Mouse (Mus musculus): ENCODE data around the gene Cby3. TPM values are rescaled to one million over a fixed set of nuclear protein-coding genes. Genes with fewer than 3 reads are reported as not detected.

Cby3 gene
- total RNA-seq, 2 experiments from 2014 or later: 1.7 TPM; not detected in 1

DNA sequence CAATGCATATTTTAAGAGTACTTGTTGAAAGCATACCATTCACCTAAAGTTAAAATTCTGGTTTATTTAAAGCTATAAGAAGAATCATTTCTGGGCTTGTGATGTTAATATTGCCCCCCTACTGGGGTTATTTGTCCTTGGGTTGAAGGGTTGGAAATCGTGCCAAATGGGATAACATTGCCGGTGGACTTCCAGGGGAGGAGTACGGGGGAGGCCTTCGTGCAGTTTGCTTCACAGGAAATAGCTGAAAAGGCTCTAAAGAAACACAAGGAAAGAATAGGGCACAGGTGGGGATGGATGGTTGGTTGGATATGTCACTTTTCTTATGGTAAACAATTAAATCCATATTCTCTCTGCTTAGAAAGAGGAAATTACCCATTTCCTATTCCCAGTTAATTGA, 27.0 kb downstream of the Cby3 start:
- no peak overlapping the region for H3K27ac ChIP-seq
- no peak for TF ChIP-seq CTCF (conservative IDR thresholded peaks at IDR 0.05)
- H3K4me3 ChIP-seq: peak overlapping the region; percentile 81

GRCm38 (mm10) chr11:50387167-50387679, 33.0 kb downstream of the Cby3 start:
- no peak for DNase-seq (ENCODE audit: low spot score in 2 of 2)
- TF ChIP-seq CTCF (conservative IDR thresholded peaks at IDR 0.05): no peak
- no peak overlapping the region for H3K27ac ChIP-seq

More for the DNA sequence above, 27.0 kb downstream of the Cby3 start:
- no peak for DNase-seq (ENCODE audit: low spot score in 2 of 2)

DNA sequence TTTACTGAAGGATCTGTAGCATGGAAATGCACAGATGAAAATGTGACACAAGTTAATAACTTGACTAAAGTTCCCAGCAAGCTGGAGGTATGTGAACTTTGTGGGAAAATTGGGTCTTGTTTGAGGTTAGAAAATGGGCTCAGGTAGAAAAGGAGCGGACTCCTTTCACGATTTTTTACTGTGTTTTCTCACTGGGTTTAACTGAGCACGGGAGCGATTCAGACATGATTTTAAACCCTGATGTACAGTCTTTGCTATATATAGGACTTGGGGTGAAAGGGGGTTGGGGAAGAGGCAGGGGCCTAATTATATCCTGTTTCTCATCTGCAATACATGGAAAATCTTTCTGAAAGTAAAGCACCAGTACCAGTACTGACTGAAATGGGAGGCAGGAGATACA, 33.4 kb downstream of the Cby3 start:
- DNase-seq (ENCODE audit: low spot score in 2 of 2): no peak

More at GRCm38 (mm10) chr11:50387167-50387679, 33.0 kb downstream of the Cby3 start:
- no peak overlapping the region for H3K4me3 ChIP-seq

GRCm38 (mm10) chr11:50388217-50388929, 34.1 kb downstream of the Cby3 start:
- no peak for DNase-seq (ENCODE audit: low spot score in 2 of 2)
- Histone ChIP-seq H3K4me3 (no peak overlapping the region), H3K27ac (no peak overlapping the region)
- no peak for TF ChIP-seq CTCF (conservative IDR thresholded peaks at IDR 0.05)

More for the DNA sequence above, 33.4 kb downstream of the Cby3 start:
- Histone ChIP-seq H3K4me3 (no peak overlapping the region), H3K27ac (no peak overlapping the region)
- no peak for TF ChIP-seq CTCF (conservative IDR thresholded peaks at IDR 0.05)

- DNase-seq (ENCODE audit: low spot score in 2 of 2): no peak
- Histone ChIP-seq H3K27ac (no peak overlapping the region), H3K4me3 (no peak overlapping the region)
- no peak for TF ChIP-seq CTCF (conservative IDR thresholded peaks at IDR 0.05)
Measured at GRCm38 (mm10) chr11:50389011-50389410, 34.7 kb downstream of the Cby3 start.

- DNase-seq (ENCODE audit: low spot score in 2 of 2): no peak
- Histone ChIP-seq H3K4me3 (no peak overlapping the region), H3K27ac (no peak overlapping the region)
- TF ChIP-seq CTCF (conservative IDR thresholded peaks at IDR 0.05): no peak
Measured at GRCm38 (mm10) chr11:50389616-50390015, 35.4 kb downstream of the Cby3 start.

GRCm38 (mm10) chr11:50391272-50391960, 37.2 kb downstream of the Cby3 start:
- Histone ChIP-seq H3K4me3 (no peak overlapping the region), H3K27ac (no peak overlapping the region)
- no peak for TF ChIP-seq CTCF (conservative IDR thresholded peaks at IDR 0.05)
- no peak for DNase-seq (ENCODE audit: low spot score in 2 of 2)

DNA sequence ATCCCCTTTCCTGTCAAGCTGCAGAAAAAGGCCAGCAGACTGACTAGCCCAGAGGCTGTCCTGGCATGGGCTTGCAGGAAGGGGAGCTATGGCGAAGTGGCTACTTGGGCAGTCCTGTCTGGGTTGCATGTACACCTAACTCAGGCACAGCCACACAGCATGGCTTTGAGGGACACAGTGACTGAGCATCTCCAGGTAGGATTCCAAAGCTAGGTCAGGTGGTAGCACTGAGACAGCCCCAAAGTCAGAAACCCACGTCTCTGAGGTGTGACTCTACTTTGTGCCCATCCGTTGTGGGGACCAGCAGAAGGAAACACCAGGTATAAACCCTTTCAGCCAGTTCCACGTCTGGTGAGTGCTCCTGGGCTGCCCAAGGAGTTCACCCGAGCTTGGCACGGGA, 39.0 kb downstream of the Cby3 start:
- no peak overlapping the region for H3K4me3 ChIP-seq
- no peak for TF ChIP-seq CTCF (conservative IDR thresholded peaks at IDR 0.05)
- DNase-seq (ENCODE audit: low spot score in 2 of 2): no peak
- H3K27ac ChIP-seq: no peak overlapping the region

- no peak for TF ChIP-seq CTCF (conservative IDR thresholded peaks at IDR 0.05)
- H3K27ac ChIP-seq: no peak overlapping the region
- no peak overlapping the region for H3K4me3 ChIP-seq
- no peak for DNase-seq (ENCODE audit: low spot score in 2 of 2)
Measured at GRCm38 (mm10) chr11:50394731-50395130, 40.5 kb downstream of the Cby3 start.

DNA sequence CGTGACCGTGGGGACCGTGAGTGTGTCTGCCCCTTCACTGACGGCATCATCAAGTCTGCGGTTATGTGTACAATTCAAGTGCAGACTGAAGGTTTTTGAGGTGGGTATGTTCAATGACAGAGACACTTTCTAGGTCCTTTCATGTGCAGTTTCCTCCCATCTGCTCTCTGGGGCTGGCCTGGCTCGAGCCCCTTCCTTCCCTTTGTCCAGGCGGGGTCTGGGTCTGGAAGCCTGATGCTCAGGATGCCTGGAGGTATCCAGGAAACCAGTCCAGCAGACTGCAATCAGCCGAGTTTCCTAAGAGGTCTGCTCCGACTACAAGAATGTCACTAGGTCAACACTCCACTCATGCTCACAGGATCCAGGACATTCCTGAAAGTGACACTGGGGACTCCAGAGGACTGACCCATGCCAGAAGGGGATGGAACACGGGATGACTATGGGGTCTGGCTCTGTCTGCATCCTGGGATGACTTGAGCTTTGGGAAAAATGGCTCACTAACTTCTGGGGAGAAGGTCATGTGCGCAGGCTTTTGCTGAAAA, 42.6 kb downstream of the Cby3 start:
- no peak overlapping the region for H3K27ac ChIP-seq
- DNase-seq (ENCODE audit: low spot score in 2 of 2): no peak
- no peak for TF ChIP-seq CTCF (conservative IDR thresholded peaks at IDR 0.05)
- no peak overlapping the region for H3K4me3 ChIP-seq

DNA sequence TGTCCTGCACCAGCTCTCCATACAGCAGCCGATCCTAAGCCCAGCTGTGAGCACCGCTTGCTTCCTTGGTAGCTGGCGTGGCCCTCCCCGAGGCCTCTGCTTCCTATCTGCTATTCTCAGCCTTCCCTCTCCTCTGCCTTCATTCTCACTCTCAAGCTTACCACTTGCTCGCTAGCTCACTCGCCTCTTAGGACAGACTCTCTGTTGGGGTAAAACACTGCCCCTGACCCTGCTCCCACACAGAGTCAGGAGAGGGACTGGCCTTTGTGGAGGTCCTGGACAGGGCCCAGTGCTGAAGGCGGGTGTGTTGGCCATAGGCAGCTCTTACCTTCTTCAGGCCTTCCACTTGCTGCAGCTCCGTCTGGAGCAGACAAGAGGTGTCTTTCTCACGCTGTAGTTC, 43.1 kb downstream of the Cby3 start:
- DNase-seq (ENCODE audit: low spot score in 2 of 2): no peak
- H3K27ac ChIP-seq: no peak overlapping the region
- no peak overlapping the region for H3K4me3 ChIP-seq
- TF ChIP-seq CTCF (conservative IDR thresholded peaks at IDR 0.05): no peak

DNA sequence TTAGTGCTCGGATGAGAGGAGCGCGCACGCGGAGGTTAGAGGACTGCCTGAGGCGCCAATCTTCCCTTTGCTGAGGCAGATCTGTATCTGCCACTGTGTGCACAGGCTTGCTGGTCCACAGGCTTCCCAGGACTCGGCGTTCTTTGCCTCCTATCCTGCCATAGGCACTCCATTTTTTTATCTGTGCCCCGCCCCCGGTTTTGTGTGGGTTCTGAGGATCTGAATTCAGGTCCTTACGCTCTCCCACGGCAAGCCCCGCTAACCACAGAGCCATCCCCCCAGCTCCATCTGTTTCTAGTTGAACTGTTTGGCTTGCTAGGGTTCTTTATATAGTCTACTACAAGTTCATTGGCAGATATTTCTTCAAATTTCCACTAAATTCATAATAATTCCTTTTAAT, 44.5 kb downstream of the Cby3 start:
- TF ChIP-seq CTCF (conservative IDR thresholded peaks at IDR 0.05): no peak
- Histone ChIP-seq H3K4me3 (no peak overlapping the region), H3K27ac (no peak overlapping the region)
- no peak for DNase-seq (ENCODE audit: low spot score in 2 of 2)

DNA sequence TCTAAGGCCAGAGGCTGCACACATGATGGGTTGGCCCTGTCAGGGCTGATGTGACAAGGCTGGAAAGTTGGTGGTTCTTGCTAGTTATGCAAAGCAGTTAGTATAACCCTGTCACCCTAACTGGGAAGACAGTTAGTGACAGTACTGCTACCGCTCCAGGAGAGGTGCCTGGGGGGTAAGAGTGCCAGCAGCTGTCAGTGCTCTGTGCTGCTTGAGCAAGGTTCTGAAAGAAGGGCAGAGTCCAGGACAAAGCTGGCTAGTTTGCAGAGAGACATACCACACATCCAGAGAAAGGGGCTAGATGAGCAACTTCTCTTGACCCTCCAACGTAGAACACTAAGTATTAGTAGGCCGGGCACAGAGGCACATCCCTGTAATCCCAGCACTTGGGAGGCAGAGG, 48.2 kb downstream of the Cby3 start:
- H3K27ac ChIP-seq: no peak overlapping the region
- no peak overlapping the region for H3K4me3 ChIP-seq
- TF ChIP-seq CTCF (conservative IDR thresholded peaks at IDR 0.05): no peak
- no peak for DNase-seq (ENCODE audit: low spot score in 2 of 2)
